Mouse (Mus musculus) megakaryocyte, embryonic 14.5 days (primary cell): ENCODE results near the gene Bcas3.

Experiments used
- FLI1 ChIP-seq: IDR thresholded peaks from 2 replicates; pipeline ENCODE4 v1.6.1; 2012; ENCODE audit warnings: low read length, inconsistent platforms, mixed read lengths
- GATA1 ChIP-seq: IDR thresholded peaks from 3 replicates; pipeline ENCODE4 v1.6.1; 2012; ENCODE audit warnings: mixed read lengths, low read length, inconsistent platforms, borderline replicate concordance

DNA sequence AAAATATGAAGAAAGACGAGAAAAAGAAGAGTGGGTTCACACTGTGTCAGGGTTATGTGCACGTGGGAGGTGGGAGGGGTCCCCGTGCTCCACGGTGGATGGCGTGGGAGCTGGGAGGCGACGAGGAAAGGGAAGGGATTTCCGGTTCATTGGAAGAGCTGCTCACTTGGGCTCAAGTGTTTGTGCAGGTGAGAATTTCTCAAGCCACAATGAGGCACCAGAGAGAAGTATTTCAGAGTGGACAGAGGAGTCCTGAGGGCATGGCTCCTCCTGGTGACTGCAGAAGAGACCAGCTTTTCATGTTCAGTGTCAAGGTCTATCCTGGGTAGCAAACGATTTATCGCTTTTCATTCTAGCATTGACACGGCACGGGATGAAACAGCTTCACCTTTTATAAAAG is 167.3 kb downstream of the Bcas3 start:
- TF ChIP-seq GATA1: no peak
- no peak for TF ChIP-seq FLI1
